Mouse (Mus musculus): ENCODE results near the gene Cask. TPM values are rescaled to one million over a fixed set of nuclear protein-coding genes. Genes with fewer than 3 reads are reported as not detected.

Gene Cask
- polyA plus RNA-seq, 1 experiment from 2014 or later: 42.5 TPM

DNA sequence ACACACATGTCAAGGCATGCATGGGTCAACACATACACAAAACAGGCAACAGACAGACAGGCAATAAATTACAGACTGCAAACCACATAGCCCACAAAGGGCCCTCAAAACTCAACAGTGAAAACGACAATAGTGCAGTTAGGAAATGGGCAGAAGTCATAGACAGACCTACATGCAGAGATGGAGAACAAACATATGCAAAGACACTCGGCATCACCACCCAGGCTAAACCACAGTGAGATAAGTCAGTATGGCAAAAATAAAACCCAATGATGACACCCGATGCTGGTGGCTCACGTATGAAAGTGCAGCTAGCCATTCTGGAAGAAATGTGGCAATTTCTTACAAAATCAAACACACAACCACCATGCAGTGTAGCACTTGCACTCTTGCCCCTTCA lies 350.9 kb downstream of the Cask start:
- H3K4me1 ChIP-seq (replicated peaks): no peaks in the 10 kb centered on the region
- H3K27ac ChIP-seq (replicated peaks): no peak overlapping the region
- 83% methylated on average over 4 of the region's 4 CpGs for WGBS
- ATAC-seq (ENCODE audit: low read depth): no peak
- H3K9ac ChIP-seq: no peak overlapping the region
- H3K4me2 ChIP-seq: no peak overlapping the region
- no peaks in the 10 kb centered on the region for H3K36me3 ChIP-seq
- no peak overlapping the region for H3K4me3 ChIP-seq
- no peaks in the 10 kb centered on the region for H3K27me3 ChIP-seq
- H3K9me3 ChIP-seq: no peaks in the 10 kb centered on the region

GRCm38 (mm10) chrX:13494892-13495703 lies 356.1 kb downstream of the Cask start:
- Histone ChIP-seq H3K27me3 (no peaks in the 10 kb centered on the region), H3K4me2 (no peak overlapping the region), H3K36me3 (no peaks in the 10 kb centered on the region), H3K9ac (no peak overlapping the region), H3K27ac (replicated peaks) (no peak overlapping the region), H3K4me1 (replicated peaks) (no peaks in the 10 kb centered on the region), H3K9me3 (no peaks in the 10 kb centered on the region), H3K4me3 (no peak overlapping the region)
- ATAC-seq (ENCODE audit: low read depth): no peak
- 83% methylated on average over 8 of the region's 8 CpGs for WGBS

GRCm38 (mm10) chrX:13492922-13493321 lies 358.2 kb downstream of the Cask start:
- no peak overlapping the region for H3K27ac ChIP-seq (replicated peaks)
- H3K4me3 ChIP-seq: no peak overlapping the region
- H3K9ac ChIP-seq: no peak overlapping the region
- H3K36me3 ChIP-seq: no peaks in the 10 kb centered on the region
- no peak overlapping the region for H3K4me2 ChIP-seq
- H3K4me1 ChIP-seq (replicated peaks): no peaks in the 10 kb centered on the region
- ATAC-seq (ENCODE audit: low read depth): no peak
- no peaks in the 10 kb centered on the region for H3K27me3 ChIP-seq
- H3K9me3 ChIP-seq: no peaks in the 10 kb centered on the region

- Histone ChIP-seq H3K4me2 (no peak overlapping the region), H3K9ac (no peak overlapping the region), H3K4me3 (no peak overlapping the region), H3K27me3 (no peaks in the 10 kb centered on the region), H3K9me3 (no peaks in the 10 kb centered on the region), H3K4me1 (replicated peaks) (no peaks in the 10 kb centered on the region), H3K36me3 (no peaks in the 10 kb centered on the region), H3K27ac (replicated peaks) (no peak overlapping the region)
- no peak for ATAC-seq (ENCODE audit: low read depth)
- WGBS: 58% methylated on average over 3 of the region's 3 CpGs
Observed at GRCm38 (mm10) chrX:13490941-13491340, 360.2 kb downstream of the Cask start.

DNA sequence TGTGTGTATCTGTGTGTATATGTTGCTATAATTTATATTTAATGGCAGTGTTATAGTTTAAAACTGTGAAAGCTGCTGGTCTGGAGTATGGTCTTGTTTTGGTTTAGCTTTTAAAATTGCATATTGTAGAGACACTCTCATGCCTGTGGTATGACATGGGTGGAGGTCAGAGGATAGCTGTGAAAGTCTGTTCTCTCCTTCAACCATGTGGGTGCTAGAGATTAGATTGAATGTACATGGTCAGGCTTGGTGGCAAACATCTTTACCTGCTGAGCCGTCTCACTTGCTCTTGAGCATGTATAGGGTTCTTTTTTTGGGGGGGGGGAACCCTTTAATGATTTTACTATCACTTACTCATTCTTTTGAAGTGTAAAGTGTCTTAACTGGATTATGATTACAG lies 361.4 kb downstream of the Cask start:
- Histone ChIP-seq H3K4me1 (replicated peaks) (no peaks in the 10 kb centered on the region), H3K27me3 (no peaks in the 10 kb centered on the region), H3K36me3 (no peaks in the 10 kb centered on the region), H3K9ac (no peak overlapping the region), H3K4me3 (no peak overlapping the region), H3K4me2 (no peak overlapping the region), H3K27ac (replicated peaks) (no peak overlapping the region), H3K9me3 (no peaks in the 10 kb centered on the region)
- no peak for ATAC-seq (ENCODE audit: low read depth)
- WGBS: 84% methylated on average over 1 of the region's 1 CpGs

DNA sequence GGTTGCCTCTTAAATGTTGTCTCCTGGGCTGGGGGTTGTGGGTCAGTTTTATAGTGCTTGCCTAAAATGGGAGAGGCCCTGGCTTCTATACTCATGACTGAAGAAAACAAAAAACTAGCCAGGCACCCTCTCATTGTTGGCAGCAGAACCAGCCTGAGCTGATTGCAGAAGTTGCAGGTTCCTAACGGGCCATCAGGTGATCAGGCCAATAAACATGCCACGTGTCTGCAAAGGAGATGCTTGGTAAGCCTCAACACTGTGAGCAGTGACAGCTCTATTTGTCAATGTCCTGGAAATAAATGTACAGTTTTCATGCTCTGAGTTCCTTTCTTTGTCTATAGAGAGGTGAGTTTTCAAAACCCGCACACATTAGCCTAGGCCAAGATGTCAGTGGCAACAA lies 362.2 kb downstream of the Cask start:
- H3K4me3 ChIP-seq: no peak overlapping the region
- H3K9ac ChIP-seq: no peak overlapping the region
- 73% methylated on average over 3 of the region's 3 CpGs for WGBS
- no peak for ATAC-seq (ENCODE audit: low read depth)
- H3K4me2 ChIP-seq: no peak overlapping the region
- no peaks in the 10 kb centered on the region for H3K9me3 ChIP-seq
- H3K4me1 ChIP-seq (replicated peaks): no peaks in the 10 kb centered on the region
- no peaks in the 10 kb centered on the region for H3K27me3 ChIP-seq
- H3K27ac ChIP-seq (replicated peaks): no peak overlapping the region
- no peaks in the 10 kb centered on the region for H3K36me3 ChIP-seq

DNA sequence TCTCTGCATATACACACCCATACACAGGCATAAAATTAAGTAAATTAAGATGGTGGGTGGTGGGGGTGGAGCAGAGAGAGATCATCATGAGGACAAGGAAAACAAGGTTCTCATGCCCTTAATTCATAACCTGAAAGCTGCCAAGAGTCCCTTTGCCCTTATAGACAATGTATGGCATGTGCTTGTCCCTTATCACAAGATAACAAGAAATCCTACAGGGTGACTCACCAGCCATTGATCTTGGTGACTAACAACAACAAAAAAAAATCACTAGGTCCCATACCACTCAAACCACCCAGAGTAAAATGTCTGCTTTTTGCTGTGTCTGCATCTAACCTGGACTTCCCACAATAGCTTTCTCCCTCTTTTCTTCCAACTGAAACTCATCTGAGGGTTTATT lies 366.7 kb downstream of the Cask start:
- ATAC-seq (ENCODE audit: low read depth): no peak
- H3K4me2 ChIP-seq: no peak overlapping the region
- H3K27ac ChIP-seq (replicated peaks): no peak overlapping the region
- H3K36me3 ChIP-seq: no peaks in the 10 kb centered on the region
- no peak overlapping the region for H3K4me3 ChIP-seq
- no peaks in the 10 kb centered on the region for H3K9me3 ChIP-seq
- H3K9ac ChIP-seq: no peak overlapping the region
- no peaks in the 10 kb centered on the region for H3K27me3 ChIP-seq
- no peaks in the 10 kb centered on the region for H3K4me1 ChIP-seq (replicated peaks)

DNA sequence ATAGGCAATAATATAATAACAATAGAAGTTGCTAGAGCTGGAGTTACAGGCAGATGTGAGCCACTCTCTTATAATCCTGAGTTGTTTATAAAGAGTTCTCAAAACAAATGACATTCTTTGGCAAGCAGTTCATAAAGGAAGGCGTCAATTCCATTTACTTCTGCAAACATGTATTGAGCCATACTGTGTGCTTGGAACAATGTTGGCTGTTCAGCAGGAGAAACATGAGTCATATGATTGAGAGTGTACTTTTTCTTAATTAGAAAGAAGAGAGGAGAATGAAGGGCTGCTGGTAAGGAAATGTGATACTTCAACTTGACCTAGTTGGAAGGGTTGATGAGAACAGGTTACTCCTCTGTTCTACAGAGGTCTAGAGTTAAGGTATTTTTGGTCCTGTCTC lies 368.6 kb downstream of the Cask start:
- 92% methylated on average over 1 of the region's 1 CpGs for WGBS
- Histone ChIP-seq H3K4me2 (no peak overlapping the region), H3K27ac (replicated peaks) (no peak overlapping the region), H3K9ac (no peak overlapping the region), H3K27me3 (peaks cover 7% of the 10 kb centered on the region; the same call in 1 of the 2 replicates), H3K4me3 (no peak overlapping the region), H3K4me1 (replicated peaks) (no peaks in the 10 kb centered on the region), H3K9me3 (no peaks in the 10 kb centered on the region), H3K36me3 (no peaks in the 10 kb centered on the region)
- no peak for ATAC-seq (ENCODE audit: low read depth)

- no peak overlapping the region for H3K27ac ChIP-seq (replicated peaks)
- no peaks in the 10 kb centered on the region for H3K9me3 ChIP-seq
- no peak overlapping the region for H3K9ac ChIP-seq
- H3K4me2 ChIP-seq: no peak overlapping the region
- no peaks in the 10 kb centered on the region for H3K36me3 ChIP-seq
- H3K4me1 ChIP-seq (replicated peaks): no peaks in the 10 kb centered on the region
- H3K4me3 ChIP-seq: no peak overlapping the region
- peaks cover 7% of the 10 kb centered on the region; the same call in 1 of the 2 replicates for H3K27me3 ChIP-seq
- no peak for ATAC-seq (ENCODE audit: low read depth)
Observed at GRCm38 (mm10) chrX:13479570-13479969, 371.6 kb downstream of the Cask start.

GRCm38 (mm10) chrX:13478298-13478697 lies 372.9 kb downstream of the Cask start:
- H3K4me3 ChIP-seq: no peak overlapping the region
- no peak overlapping the region for H3K9ac ChIP-seq
- no peak overlapping the region for H3K27ac ChIP-seq (replicated peaks)
- WGBS: 73% methylated on average over 5 of the region's 5 CpGs
- H3K9me3 ChIP-seq: no peaks in the 10 kb centered on the region
- H3K4me2 ChIP-seq: no peak overlapping the region
- ATAC-seq (ENCODE audit: low read depth): no peak
- peaks cover 7% of the 10 kb centered on the region; the same call in 1 of the 2 replicates for H3K27me3 ChIP-seq
- no peaks in the 10 kb centered on the region for H3K4me1 ChIP-seq (replicated peaks)
- H3K36me3 ChIP-seq: no peaks in the 10 kb centered on the region

- ATAC-seq (ENCODE audit: low read depth): no peak
- peaks cover 7% of the 10 kb centered on the region; the same call in 1 of the 2 replicates for H3K27me3 ChIP-seq
- 67% methylated on average over 2 of the region's 2 CpGs for WGBS
- no peak overlapping the region for H3K9ac ChIP-seq
- H3K4me3 ChIP-seq: no peak overlapping the region
- H3K4me2 ChIP-seq: no peak overlapping the region
- no peaks in the 10 kb centered on the region for H3K9me3 ChIP-seq
- H3K27ac ChIP-seq (replicated peaks): no peak overlapping the region
- H3K36me3 ChIP-seq: no peaks in the 10 kb centered on the region
- no peaks in the 10 kb centered on the region for H3K4me1 ChIP-seq (replicated peaks)
Observed at GRCm38 (mm10) chrX:13477596-13477995, 373.6 kb downstream of the Cask start.

DNA sequence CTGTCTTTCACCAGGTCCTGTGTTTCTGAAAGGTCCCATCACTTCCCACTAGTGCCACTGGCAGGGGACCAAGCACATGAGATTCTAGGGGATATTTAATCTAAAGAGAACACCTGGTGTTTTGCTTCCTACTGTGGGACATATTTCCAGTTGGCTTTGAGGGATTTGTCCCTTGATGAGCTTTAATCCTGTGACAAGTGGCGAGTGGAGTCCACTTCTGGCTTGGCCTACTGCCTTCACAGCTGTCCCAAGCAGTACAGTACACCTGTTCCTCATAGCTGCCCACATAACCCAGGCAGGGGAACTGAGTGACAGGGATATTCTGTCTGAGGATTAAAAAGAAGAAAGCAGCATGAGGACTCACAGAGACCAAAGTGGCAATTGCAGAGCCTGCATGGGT lies 375.8 kb downstream of the Cask start:
- WGBS: 58% methylated on average over 1 of the region's 1 CpGs
- no peak for ATAC-seq (ENCODE audit: low read depth)

DNA sequence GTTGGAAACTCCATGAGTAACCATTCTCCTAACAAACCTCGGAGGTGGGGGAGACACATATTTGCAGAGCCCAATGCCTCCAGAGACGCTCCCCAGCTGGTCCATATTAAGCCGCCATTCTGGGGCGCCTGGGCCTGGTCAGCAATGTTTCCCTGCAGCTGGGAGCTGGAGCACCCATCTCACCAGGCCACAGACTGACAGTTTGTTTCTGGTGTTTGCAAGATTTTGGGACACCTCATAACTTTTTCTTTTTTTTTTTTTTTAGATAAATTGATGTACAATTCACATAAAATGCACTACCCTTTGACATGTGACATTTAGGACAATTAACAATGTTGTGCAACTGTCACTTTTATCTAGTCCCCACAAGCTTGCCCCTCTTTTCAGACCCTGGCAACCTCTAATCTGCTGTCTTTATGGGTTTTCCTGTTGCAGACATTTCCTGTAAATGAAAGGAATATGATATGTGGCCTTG lies 378.4 kb downstream of the Cask start:
- WGBS: 85% methylated on average over 4 of the region's 4 CpGs
- no peak for ATAC-seq (ENCODE audit: low read depth)
- no peaks in the 10 kb centered on the region for H3K36me3 ChIP-seq
- no peaks in the 10 kb centered on the region for H3K4me1 ChIP-seq (replicated peaks)
- H3K27ac ChIP-seq (replicated peaks): no peak overlapping the region
- H3K27me3 ChIP-seq: peaks cover 3% of the 10 kb centered on the region; the same call in 1 of the 2 replicates
- no peak overlapping the region for H3K9ac ChIP-seq
- H3K9me3 ChIP-seq: no peaks in the 10 kb centered on the region
- no peak overlapping the region for H3K4me2 ChIP-seq
- H3K4me3 ChIP-seq: no peak overlapping the region

More for the DNA sequence above, 375.8 kb downstream of the Cask start:
- Histone ChIP-seq H3K9me3 (no peaks in the 10 kb centered on the region), H3K4me3 (no peak overlapping the region), H3K27me3 (peaks cover 7% of the 10 kb centered on the region; the same call in 1 of the 2 replicates), H3K4me1 (replicated peaks) (no peaks in the 10 kb centered on the region), H3K4me2 (no peak overlapping the region), H3K27ac (replicated peaks) (no peak overlapping the region), H3K36me3 (no peaks in the 10 kb centered on the region), H3K9ac (no peak overlapping the region)

All from neural tube, embryonic 13.5 days (tissue).